Mouse (Mus musculus) spleen, adult 2 months (tissue): ENCODE measurements around the gene Msh5. TPM values are rescaled to one million over a fixed set of nuclear protein-coding genes. Genes with fewer than 3 reads are reported as not detected.

Experiments used
- DNase-seq, 2 experiments: peaks; one replicate each; pipeline versions ENCODE4 v3.0.0 to v3.0.0-alpha.2; 2012 to 2021; ENCODE audit warnings: low spot score in 2 of 2, low read depth in 1 of 2
- H3K27ac ChIP-seq: fragments of 200-500 bp; 2 replicates; pipeline ENCODE4 v1.5.1; 2012; ENCODE audit warnings: low read length, inconsistent platforms; ENCODE audit not compliant: insufficient read depth
- H3K27me3 ChIP-seq: fragments of 200-500 bp; 2 replicates; pipeline ENCODE4 v1.6.1; 2012; ENCODE audit warnings: mild to moderate bottlenecking, moderate library complexity, low read length, inconsistent platforms; ENCODE audit not compliant: control insufficient read depth, insufficient read depth
- H3K36me3 ChIP-seq: fragments of 200-500 bp; 2 replicates; pipeline ENCODE4 v1.6.1; 2012; ENCODE audit warnings: mild to moderate bottlenecking, low read length, inconsistent platforms; ENCODE audit not compliant: control insufficient read depth, insufficient read depth
- H3K4me1 ChIP-seq: fragments of 200-500 bp; 2 replicates; pipeline ENCODE4 v1.6.1; 2011; ENCODE audit warnings: inconsistent platforms; ENCODE audit not compliant: control insufficient read depth, insufficient read depth, insufficient read length
- H3K4me3 ChIP-seq: fragments of 200-500 bp; 2 replicates; pipeline ENCODE4 v1.5.1; 2011; ENCODE audit warnings: mild to moderate bottlenecking, inconsistent platforms; ENCODE audit not compliant: insufficient read depth, insufficient read length; ENCODE audit errors: extremely low read depth
- CTCF ChIP-seq: fragments of 200-500 bp; IDR thresholded peaks from 2 replicates; pipeline ENCODE4 v1.5.1; 2011; ENCODE audit warnings: mild to moderate bottlenecking, inconsistent platforms; ENCODE audit not compliant: insufficient read depth, insufficient read length, insufficient replicate concordance; ENCODE audit errors: extremely low read depth
- POLR2A ChIP-seq: fragments of 200-500 bp; IDR thresholded peaks from 2 replicates; pipeline ENCODE4 v1.6.1; 2011; ENCODE audit warnings: low read depth, low read length, inconsistent platforms
- WGBS: fragments of 180-500 bp; shearing (Covaris S2); methylation state at CpG from one replicate; pipeline ENCODE4 v1.1.7; 2018; 5-methylcytosine and 5-hydroxymethylcytosine counted together
- polyA plus RNA-seq: library from polyadenylated mRNA; depleted of rRNA; stranded (reverse); fragments of >200 nt; gene quantifications from 2 replicates; pipeline ENCODE4 v1.2.3, GENCODE M21; 2012

Msh5 gene
- polyA plus RNA-seq, 1 experiment = 8.6 TPM

DNA sequence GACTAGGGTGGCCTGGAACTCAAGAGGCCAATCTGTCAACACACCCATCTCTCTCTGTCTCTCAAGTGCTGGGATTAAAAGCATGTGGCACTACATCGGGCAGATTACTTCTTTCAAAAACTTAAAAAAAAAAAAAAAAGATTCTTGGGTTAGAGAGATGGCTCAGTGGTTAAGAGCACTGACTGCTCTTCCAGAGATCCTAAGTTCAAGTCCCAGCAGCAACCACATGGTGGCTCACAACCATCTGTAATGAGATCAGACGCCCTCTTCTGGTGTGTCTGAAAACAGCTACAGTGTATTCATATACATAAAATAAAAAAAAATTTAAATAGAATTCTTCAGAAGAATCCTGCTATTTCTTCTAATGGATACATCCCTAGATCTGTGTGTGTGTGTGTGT lies 41.6 kb upstream of the Msh5 start:
- peaks cover 7% of the 10 kb centered on the region for H3K36me3 ChIP-seq
- DNase-seq = no peak
- H3K4me1 ChIP-seq = peaks cover 5% of the 10 kb centered on the region; the same call in 1 of the 2 replicates
- TF ChIP-seq POLR2A (no peak), CTCF (no peak)
- H3K27ac ChIP-seq = no peak overlapping the region
- no peak overlapping the region for H3K4me3 ChIP-seq
- H3K27me3 ChIP-seq = no peaks in the 10 kb centered on the region
- WGBS = 48% methylated on average over 2 of the region's 2 CpGs

GRCm38 (mm10) chr17:35085208-35085865 lies 38.8 kb upstream of the Msh5 start, which contains the start of gene Ly6g6f:
Gene Ly6g6f (minus strand): TSS chr17:35085610.
- DNase-seq = no peak
- H3K27me3 ChIP-seq = no peaks in the 10 kb centered on the region
- no peak within 1 kb of the TSS for H3K27ac ChIP-seq
- no peaks in the 10 kb centered on the region for H3K36me3 ChIP-seq
- WGBS = 80% methylated on average over 7 of the region's 7 CpGs
- TF ChIP-seq CTCF (no peak), POLR2A (no peak)
- H3K4me3 ChIP-seq = no peak within 1 kb of the TSS
- H3K4me1 ChIP-seq = peaks cover 3% of the 10 kb centered on the region; the same call in 1 of the 2 replicates

DNA sequence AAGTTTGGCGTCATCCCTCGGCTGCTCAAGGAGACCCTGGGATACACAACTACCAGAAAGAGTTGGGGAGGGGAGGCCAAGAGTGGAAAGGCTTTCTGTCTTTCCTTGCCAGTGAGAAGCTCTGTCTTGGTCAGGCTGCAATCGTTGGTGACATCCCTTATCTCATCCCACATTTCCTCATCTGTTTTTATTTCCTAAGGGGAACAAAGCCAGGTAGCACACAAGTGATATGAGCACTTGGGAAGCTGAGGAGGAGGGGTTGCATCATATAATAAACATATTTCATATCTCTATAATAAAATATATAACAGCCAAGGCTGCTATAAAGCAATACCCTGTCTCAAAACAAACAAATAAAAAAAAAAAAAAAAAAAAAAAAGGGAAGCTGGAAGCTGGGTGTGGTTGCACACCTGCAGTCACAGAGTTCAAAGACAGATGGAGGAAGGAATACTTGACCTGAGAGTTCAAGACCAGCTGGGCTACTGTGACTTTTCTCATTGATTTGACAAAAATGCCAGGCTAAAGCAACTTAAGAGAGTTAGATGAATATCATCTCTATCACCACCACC lies 37.5 kb upstream of the Msh5 start:
- no peak overlapping the region for H3K27ac ChIP-seq
- no peak for DNase-seq
- H3K4me3 ChIP-seq = no peak overlapping the region
- H3K36me3 ChIP-seq = no peaks in the 10 kb centered on the region
- no peaks in the 10 kb centered on the region for H3K27me3 ChIP-seq
- WGBS = 62% methylated on average over 3 of the region's 3 CpGs
- TF ChIP-seq CTCF (no peak), POLR2A (no peak)
- H3K4me1 ChIP-seq = no peaks in the 10 kb centered on the region

DNA sequence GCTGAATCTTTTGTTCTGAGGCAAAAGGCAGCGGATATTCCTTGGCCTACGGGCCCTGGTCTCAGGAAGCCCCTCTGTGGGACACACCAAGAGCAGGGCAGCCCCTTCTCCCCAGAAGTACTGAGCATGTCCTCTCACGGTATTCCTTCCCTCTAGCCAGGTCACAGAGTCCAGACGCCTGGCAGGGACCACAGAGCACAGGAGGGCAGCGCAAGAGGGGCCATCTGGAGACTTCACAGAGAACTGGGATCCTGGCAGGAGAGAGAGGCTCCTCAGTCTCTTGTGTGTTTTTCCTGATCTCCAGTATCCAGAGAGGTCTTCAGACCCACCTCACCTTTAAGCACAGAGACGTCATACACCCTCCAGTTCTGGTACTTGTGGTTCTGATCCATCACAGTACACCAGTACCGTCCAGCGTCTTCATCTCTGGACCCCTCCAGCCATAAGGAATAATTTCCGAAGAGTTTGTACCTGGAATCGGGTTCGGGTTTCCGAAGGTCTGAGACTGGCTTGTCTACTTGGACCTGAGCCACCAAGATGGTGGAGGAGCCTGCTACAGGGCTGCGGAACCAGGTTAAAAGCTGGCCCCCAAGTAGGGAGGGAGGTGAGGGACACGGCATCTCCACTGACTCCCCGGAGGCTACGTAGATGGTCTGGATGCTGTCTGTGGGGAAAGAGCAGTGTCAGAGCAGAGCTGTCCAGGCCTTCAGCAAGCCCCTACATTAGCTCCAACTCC lies 36.5 kb upstream of the Msh5 start:
- Histone ChIP-seq H3K36me3 (no peaks in the 10 kb centered on the region), H3K4me3 (no peak overlapping the region), H3K27ac (no peak overlapping the region), H3K4me1 (no peaks in the 10 kb centered on the region), H3K27me3 (no peaks in the 10 kb centered on the region)
- DNase-seq = no peak
- TF ChIP-seq CTCF = no peak
- no peak for TF ChIP-seq POLR2A
- 92% methylated on average over 16 of the region's 16 CpGs for WGBS

DNA sequence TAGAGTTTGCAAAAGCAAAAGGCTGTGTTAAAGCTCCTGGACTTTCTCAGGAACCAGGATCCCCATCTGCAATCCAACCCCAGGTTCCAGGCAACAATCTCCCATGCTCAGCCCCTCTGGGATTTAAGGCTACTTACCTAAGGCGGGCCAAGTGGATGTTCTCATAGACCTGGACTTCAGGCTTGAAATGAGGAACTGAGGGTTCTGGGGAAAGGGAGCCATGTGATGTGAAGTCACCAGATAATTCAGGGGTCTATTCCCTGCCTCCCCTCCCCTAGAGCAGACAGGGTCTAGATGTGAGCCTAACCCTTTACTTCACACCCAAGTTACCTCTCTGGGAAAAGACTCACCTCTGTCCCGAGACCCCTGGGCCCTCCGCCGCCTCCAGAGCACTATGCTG lies 34.2 kb upstream of the Msh5 start:
- DNase-seq = no peak
- Histone ChIP-seq H3K4me1 (no peaks in the 10 kb centered on the region; the same call in 1 of the 2 replicates), H3K4me3 (no peak overlapping the region), H3K27ac (no peak overlapping the region), H3K27me3 (no peaks in the 10 kb centered on the region), H3K36me3 (no peaks in the 10 kb centered on the region)
- TF ChIP-seq POLR2A (no peak), CTCF (no peak)
- 89% methylated on average over 4 of the region's 4 CpGs for WGBS

DNA sequence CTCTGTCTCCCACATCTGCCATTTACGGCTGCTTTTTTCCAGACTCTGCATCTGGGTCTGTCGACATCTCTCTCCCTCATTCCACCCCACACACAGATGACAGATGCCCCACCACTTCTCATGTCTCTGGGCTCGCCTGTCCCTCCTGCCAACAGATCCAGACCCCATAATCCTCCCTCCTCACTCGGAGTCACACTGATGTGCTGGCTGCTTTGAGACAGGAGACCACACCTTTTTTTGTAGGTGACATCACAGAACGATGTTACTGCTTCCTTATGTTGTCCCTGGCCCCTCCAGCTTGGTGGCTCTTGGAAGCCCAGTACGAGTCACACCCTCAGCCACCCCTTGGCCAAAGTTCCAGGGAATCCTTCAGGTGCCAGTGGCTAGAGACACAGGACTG lies 33.7 kb upstream of the Msh5 start:
- no peaks in the 10 kb centered on the region; the same call in 1 of the 2 replicates for H3K4me1 ChIP-seq
- WGBS = 71% methylated on average over 6 of the region's 6 CpGs
- no peaks in the 10 kb centered on the region for H3K36me3 ChIP-seq
- TF ChIP-seq CTCF (no peak), POLR2A (no peak)
- no peak for DNase-seq
- no peak overlapping the region for H3K27ac ChIP-seq
- H3K4me3 ChIP-seq = no peak overlapping the region
- no peaks in the 10 kb centered on the region for H3K27me3 ChIP-seq

- Histone ChIP-seq H3K27me3 (no peaks in the 10 kb centered on the region), H3K36me3 (no peaks in the 10 kb centered on the region), H3K27ac (no peak overlapping the region), H3K4me1 (no peaks in the 10 kb centered on the region; the same call in 1 of the 2 replicates), H3K4me3 (no peak overlapping the region)
- WGBS = 67% methylated on average over 9 of the region's 9 CpGs
- TF ChIP-seq CTCF (no peak), POLR2A (no peak)
- DNase-seq = no peak
Observed at GRCm38 (mm10) chr17:35079778-35080177, 33.2 kb upstream of the Msh5 start.
